Mouse (Mus musculus): ENCODE data around the gene Lrrc2.

DNA sequence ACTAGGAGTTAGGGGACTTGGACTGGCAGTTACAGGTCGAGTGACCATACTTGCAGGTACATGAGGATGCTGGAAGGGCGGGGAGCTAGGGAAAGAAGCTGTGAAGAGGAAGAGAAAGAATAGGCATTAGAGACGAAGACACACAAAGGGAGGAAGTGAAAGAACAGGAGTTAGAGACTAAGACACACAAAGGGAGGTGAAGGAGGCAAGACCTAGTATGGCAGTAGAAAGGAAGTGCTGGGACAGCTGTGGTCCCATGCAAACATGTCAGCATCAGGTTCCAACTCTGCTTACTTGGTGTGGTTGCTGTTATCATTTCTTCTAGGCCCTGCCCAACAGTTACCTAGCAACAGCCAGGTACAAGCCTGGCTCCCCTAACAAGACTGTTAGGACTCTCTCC lies 58.4 kb downstream of the Lrrc2 start:
- no peak for TF ChIP-seq CTCF (IDR thresholded peaks at IDR 0.05; ENCODE audit: low read depth)
- TF ChIP-seq EP300 (IDR thresholded peaks at IDR 0.05; ENCODE audit: low read depth): no peak

Measured in heart, postnatal 0 days (tissue).